Mouse (Mus musculus): ENCODE results near the gene Slc9a9.

The Slc9a9 gene

GRCm38 (mm10) chr9:94685640-94686039 lies 15.9 kb downstream of the Slc9a9 start:
- no peak for DNase-seq (ENCODE audit: low spot score)

- DNase-seq (ENCODE audit: low spot score) = no peak
These were observed 16.7 kb downstream of the Slc9a9 start for GRCm38 (mm10) chr9:94686380-94686779.

GRCm38 (mm10) chr9:94687203-94687859 lies 17.6 kb downstream of the Slc9a9 start:
- no peak for DNase-seq (ENCODE audit: low spot score)

DNA sequence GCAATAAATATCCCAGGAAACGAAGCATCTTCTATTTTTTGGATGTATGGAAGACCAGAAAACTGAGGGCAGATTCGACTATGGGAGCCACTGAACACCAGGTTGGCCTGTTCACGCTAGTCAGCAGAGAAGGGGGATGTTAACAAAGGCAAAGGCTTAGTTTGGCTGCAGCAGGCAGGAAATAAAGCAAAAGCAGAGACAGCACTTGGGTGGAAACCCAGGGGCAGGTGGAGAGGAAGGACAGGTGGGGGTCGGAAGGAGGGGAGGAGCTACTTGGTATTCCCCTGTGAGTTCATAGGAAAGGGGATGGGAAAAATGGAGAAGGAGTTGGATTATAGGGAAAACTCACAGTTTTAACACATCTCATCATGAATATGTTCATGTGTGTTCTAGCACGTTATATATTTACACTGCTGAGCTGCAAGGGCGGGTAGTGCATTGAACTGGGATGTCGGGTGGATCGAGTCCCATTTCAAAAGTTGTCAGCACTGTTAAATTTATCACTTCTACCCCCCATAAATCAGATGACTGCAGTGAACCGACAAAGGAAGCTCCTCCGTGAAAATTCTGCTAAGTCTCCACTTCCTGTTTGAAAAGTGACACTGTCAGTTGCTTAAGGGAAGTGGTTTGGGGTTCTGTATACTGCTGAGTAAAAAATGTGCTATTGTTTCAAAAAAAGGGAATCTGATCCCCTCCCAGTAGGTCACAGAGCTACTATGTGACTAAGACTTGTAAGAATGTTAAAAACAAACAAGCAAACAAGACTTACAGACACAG lies 21.8 kb downstream of the Slc9a9 start:
- no peak for DNase-seq (ENCODE audit: low spot score)

- DNase-seq (ENCODE audit: low spot score) = no peak
These were observed 22.4 kb downstream of the Slc9a9 start for GRCm38 (mm10) chr9:94692122-94692521.

GRCm38 (mm10) chr9:94694243-94694642 lies 24.5 kb downstream of the Slc9a9 start:
- no peak for DNase-seq (ENCODE audit: low spot score)

DNA sequence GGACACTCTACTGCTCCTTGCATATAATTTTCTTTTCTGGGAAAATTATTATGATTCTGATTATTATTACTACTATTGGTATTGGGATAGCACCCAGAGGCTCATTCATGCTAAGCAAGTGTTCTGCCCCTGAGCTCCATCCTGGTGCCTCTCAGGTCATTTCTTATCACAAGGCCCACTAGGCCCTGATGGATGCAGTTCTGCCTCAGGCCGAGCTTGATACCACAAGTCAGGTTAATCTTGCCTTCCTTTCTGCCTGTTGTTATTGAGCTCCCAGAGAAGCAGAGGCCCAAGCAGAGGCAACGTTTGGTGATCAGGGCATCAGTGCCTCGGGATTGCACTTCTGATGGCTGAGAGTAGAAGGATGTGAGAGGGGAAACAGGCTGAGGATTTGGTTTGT lies 25.3 kb downstream of the Slc9a9 start:
- no peak for DNase-seq (ENCODE audit: low spot score)

DNA sequence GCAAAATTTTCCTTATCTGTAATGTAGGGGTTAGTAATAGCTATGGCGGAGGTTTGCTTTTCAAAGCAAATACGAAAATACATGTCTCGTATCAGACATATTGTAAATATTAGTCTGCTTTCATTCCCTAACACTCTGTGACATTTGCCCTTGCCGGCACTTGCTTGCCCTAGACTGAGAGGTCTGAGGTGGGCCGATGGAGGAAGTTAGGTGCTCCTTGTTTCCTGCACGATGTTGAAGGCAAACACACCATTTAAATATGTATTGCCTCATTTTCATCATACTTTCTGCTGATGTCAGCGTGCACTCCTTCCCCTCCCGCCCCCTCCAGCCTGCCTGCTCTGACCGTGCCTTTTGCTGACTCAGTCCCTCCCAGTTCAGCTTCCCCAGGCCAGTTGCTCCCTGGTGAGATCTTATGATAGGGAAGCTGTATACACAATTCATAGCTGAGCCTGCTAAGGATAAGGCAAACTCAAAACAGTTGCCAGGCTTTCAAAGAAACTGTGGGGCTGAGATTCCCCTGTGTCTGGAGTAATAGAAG lies 26.9 kb downstream of the Slc9a9 start:
- DNase-seq (ENCODE audit: low spot score) = no peak

GRCm38 (mm10) chr9:94698175-94698574 lies 28.5 kb downstream of the Slc9a9 start:
- no peak for DNase-seq (ENCODE audit: low spot score)

- DNase-seq (ENCODE audit: low spot score) = no peak
These were observed 30.8 kb downstream of the Slc9a9 start for GRCm38 (mm10) chr9:94700549-94700948.

DNA sequence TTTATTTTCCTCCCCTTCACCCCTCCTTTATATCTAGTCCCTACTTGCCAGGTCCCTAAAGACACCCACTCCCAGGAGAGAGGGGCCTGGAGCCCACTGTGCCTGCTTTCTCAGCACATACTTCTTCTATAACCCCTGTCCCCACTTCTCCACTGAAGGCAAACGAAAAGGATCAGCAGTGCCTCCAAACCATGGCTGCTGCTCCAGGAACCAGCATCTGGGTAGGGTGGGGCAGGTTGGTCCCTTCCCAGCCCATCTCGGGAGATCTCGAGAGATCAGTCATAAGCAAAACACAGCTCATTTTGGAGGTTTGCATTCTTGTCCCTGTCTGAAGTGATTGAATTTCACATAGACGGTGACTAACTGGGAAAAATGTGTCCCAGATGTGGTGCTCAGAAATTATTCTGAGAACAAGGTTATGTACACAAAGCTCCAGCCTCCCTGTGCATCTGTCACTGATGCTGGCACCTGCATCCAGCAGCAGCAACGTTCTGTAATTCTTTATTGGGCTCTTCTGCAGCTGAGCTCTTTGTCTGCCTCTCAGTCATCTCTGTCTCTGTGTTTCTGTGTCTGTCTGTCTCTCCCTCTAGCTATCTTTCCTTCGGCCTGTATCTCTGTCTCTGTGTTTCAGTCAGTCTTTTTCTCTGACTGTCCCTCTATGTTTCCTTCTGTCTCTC lies 31.6 kb downstream of the Slc9a9 start:
- no peak for DNase-seq (ENCODE audit: low spot score)

GRCm38 (mm10) chr9:94701965-94702634 lies 32.4 kb downstream of the Slc9a9 start:
- no peak for DNase-seq (ENCODE audit: low spot score)

- DNase-seq (ENCODE audit: low spot score) = no peak
These were observed 35.5 kb downstream of the Slc9a9 start for GRCm38 (mm10) chr9:94704986-94705757.

- DNase-seq (ENCODE audit: low spot score) = no peak
These were observed 36.0 kb downstream of the Slc9a9 start for GRCm38 (mm10) chr9:94705758-94706026.

- no peak for DNase-seq (ENCODE audit: low spot score)
These were observed 42.4 kb downstream of the Slc9a9 start for GRCm38 (mm10) chr9:94712084-94712483.

- DNase-seq (ENCODE audit: low spot score) = no peak
These were observed 47.0 kb downstream of the Slc9a9 start for GRCm38 (mm10) chr9:94716695-94717094.

DNA sequence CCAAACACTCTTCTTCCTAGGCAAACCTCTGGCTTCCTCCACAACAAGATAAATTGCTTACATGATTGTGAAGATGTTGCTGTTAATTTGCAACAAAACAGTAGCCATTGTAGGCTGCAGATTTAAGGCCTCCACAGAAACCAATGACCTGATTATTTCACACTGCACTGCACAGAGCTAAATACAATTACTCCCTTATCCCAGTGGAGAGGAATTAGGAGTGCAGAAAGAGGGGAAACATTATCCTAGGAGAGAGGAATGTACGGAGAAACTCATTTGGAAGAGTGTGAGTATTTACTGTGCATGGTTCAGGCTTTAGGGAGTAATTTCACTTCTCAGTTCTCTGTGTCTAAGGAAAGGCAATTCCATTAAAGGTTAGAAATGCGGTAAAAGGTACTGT lies 53.9 kb downstream of the Slc9a9 start:
- DNase-seq (ENCODE audit: low spot score) = no peak

DNA sequence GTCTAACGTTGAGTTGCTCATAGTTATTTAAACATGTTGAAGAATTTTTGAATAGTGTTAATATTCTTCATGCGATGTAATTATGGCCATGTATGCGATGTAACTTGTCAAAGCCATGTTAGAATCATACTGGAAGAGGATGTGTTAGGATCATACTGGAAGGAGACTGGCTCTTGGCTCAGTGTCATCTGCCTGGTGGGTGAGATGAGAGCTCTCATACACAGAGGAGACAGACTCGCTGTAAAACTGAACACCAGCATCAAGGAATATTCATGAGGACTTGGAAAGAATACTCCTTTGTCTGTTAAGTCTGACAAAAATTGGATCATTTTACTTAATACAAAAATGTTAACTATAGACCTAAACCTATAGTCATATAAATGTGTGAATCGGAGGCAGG lies 55.4 kb downstream of the Slc9a9 start:
- DNase-seq (ENCODE audit: low spot score) = no peak

- no peak for DNase-seq (ENCODE audit: low spot score)
These were observed 57.7 kb downstream of the Slc9a9 start for GRCm38 (mm10) chr9:94727457-94727856.

GRCm38 (mm10) chr9:94730396-94730795 lies 60.7 kb downstream of the Slc9a9 start:
- DNase-seq (ENCODE audit: low spot score) = no peak

DNA sequence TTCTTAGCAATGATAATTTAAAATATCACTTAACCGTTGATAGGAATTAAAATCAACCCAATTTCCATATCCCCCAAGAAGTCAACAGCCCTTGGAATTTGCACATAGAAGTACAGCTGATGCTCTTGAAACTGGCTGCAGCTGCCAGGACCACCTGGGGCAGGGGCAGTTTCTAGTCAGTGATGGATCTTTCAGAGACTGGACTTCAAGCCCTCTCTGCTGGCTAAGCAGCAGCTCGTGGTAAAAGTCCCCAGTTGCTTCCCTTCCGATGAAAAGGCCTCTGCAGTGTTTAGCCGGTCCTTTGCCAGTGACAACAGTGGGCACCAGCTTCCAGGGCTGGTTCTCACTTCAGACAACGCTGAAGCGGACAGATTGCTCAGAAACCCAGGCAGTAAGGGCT lies 62.4 kb downstream of the Slc9a9 start:
- DNase-seq (ENCODE audit: low spot score) = no peak
